Mouse (Mus musculus) embryonic facial prominence, embryonic 15.5 days (tissue): ENCODE data around the gene Atf1. TPM values are rescaled to one million over a fixed set of nuclear protein-coding genes. Genes with fewer than 3 reads are reported as not detected.

Experiments used
- ATAC-seq: fragments of 200-750 bp; cut with Nextera tagmentation; 2 replicates; pipeline ENCODE4 v1.8.0; 2017; ENCODE audit warnings: low read depth, moderate TSS enrichment; ENCODE audit not compliant: insufficient number of reproducible peaks, low FRiP score, low TSS enrichment
- H3K27ac ChIP-seq: fragments of 300-500 bp; sonication (generic); replicated peaks from 2 replicates; pipeline ENCODE4 v1.5.1; 2015; ENCODE audit warnings: mild to moderate bottlenecking, inconsistent platforms
- H3K27me3 ChIP-seq: fragments of 300-500 bp; sonication (generic); 2 replicates; pipeline ENCODE4 v1.6.1; 2015; ENCODE audit warnings: inconsistent platforms
- H3K36me3 ChIP-seq: fragments of 300-500 bp; sonication (generic); 2 replicates; pipeline ENCODE4 v1.6.1; 2015; ENCODE audit warnings: mild to moderate bottlenecking, inconsistent platforms
- H3K4me1 ChIP-seq: fragments of 300-500 bp; sonication (generic); 2 replicates; pipeline ENCODE4 v1.6.1; 2015; ENCODE audit warnings: inconsistent platforms
- H3K4me2 ChIP-seq: fragments of 300-500 bp; sonication (generic); replicated peaks from 2 replicates; pipeline ENCODE4 v1.6.1; 2015; ENCODE audit warnings: mild to moderate bottlenecking, inconsistent platforms
- H3K4me3 ChIP-seq: fragments of 300-500 bp; sonication (generic); replicated peaks from 2 replicates; pipeline ENCODE4 v1.5.1; 2015; ENCODE audit warnings: mild to moderate bottlenecking, inconsistent platforms
- H3K9ac ChIP-seq: fragments of 300-500 bp; sonication (generic); 2 replicates; pipeline ENCODE4 v1.6.1; 2015; ENCODE audit warnings: inconsistent platforms
- H3K9me3 ChIP-seq: fragments of 300-500 bp; sonication (generic); replicated peaks from 2 replicates; pipeline ENCODE4 v1.6.1; 2016; ENCODE audit warnings: inconsistent platforms
- WGBS: fragments of 180-500 bp; shearing (Covaris S2); methylation state at CpG from one replicate; pipeline ENCODE4 v1.1.7; 2015; 5-methylcytosine and 5-hydroxymethylcytosine counted together
- polyA plus RNA-seq: library from polyadenylated mRNA; unstranded; fragments of >200 nt; fragmentation: Nextera tagmentation; extraction: Ambion mirVana; gene quantifications from 2 replicates; pipeline ENCODE4 v1.2.1, GENCODE M21; 2015

Gene Atf1
- 43.9 and 46.2 TPM in 2 replicates for polyA plus RNA-seq

DNA sequence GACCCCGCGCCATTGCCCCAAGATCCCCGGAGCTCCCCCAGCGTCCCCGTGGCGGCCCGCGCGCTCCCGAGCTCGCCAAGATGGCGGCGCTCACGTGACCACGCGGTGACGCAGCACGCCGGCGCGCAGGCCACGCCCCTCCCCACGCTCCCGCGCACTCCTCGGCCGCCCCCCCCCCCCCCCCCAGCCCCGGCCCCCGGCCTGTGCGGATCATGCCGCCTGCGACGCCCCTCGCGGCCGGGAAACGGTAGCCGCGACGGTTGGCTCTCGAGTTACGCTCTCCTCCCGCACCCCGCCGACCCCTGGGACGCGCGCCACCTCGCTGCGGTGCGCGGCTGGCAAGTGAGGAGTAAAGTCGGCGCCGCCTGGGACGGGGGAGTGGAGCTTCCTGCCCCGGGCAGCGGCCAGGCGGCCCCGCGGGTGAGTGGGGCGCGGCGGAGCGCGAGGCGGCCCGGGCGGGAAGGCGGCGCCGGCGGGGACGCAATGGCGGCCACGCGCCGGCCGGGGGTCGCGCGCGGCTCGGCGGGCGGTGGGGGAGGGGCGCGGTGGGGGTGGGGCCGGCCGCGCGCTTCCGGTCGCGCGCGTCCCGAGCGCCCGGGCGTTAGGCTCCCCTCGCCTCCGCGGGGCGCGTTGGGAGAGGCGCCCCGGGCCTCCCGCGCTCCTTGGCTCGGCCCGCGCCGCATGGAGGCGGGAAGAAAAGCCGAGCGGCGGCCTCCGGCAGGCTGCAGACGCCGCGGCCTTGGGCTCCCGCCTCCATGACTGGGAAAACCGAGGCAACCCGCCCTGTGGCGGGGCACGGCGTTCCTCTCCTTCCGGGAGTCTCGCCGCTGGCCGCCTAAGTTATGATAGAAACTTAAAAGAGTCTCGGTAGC lies at the start of gene Atf1:
Gene Atf1, plus strand, starts transcription at position 157 of the 872 bp plus-strand sequence.
- Histone ChIP-seq H3K27me3 (no peaks in the 10 kb centered on the region), H3K9ac (peak within 1 kb of the TSS; percentile 98), H3K36me3 (peaks cover 7% of the 10 kb centered on the region), H3K4me1 (peaks cover 17% of the 10 kb centered on the region), H3K27ac (peak within 1 kb of the TSS; percentile 100), H3K4me2 (peak within 1 kb of the TSS; percentile 66), H3K4me3 (peak within 1 kb of the TSS; percentile 83), H3K9me3 (peaks cover 5% of the 10 kb centered on the region; the same call in 1 of the 2 replicates)
- WGBS = under 1% methylated on average over 64 of the region's 133 CpGs
- peak; percentile 85 for ATAC-seq

DNA sequence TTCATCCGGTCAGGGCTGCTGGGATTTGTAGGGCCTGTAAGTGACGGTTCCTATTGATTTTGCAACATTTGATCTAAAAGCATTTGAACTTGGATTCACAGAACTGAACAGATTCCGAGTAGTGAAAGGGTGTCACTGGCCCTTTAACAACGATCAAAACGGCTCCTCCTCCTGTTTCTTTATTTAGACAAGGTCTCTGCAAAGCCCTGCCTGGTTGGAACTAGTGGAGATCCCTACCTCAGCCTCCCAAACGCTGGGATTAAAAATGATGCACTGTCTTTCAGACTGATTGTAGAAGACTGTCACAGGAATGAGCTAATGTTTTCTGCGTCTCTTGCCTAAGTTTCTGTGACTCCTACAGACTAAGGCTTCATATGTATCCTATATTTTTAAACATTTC lies 49.1 kb upstream of the Atf1 start:
- Histone ChIP-seq H3K27me3 (no peaks in the 10 kb centered on the region), H3K4me1 (no peaks in the 10 kb centered on the region), H3K9ac (no peak overlapping the region), H3K9me3 (no peaks in the 10 kb centered on the region), H3K36me3 (peaks cover 61% of the 10 kb centered on the region), H3K4me2 (no peak overlapping the region), H3K27ac (no peak overlapping the region), H3K4me3 (no peak overlapping the region)
- WGBS = 61% methylated on average over 7 of the region's 7 CpGs
- ATAC-seq = no peak

DNA sequence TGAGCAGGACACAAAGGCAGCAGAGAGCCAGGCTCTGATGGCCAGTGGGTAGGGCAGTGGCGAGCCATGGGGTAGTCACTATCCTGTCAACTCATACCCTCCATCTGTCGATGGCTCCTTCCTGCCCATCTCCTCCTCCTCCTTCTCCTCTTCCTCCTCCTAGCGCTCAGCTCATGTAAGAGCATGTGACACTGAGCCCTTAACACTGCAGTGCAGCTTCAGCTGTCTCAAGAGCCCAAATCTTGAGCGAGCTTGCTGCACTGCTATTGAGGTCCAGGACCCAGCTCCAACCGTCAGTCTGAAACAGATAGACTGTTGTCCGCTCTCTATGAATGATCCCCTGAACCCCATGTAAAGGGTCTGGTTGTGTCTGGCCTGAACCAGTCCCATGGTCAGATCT lies 47.9 kb upstream of the Atf1 start:
- Histone ChIP-seq H3K4me2 (no peak overlapping the region), H3K4me3 (no peak overlapping the region), H3K27ac (no peak overlapping the region), H3K36me3 (peaks cover 63% of the 10 kb centered on the region), H3K9ac (no peak overlapping the region), H3K27me3 (no peaks in the 10 kb centered on the region), H3K4me1 (no peaks in the 10 kb centered on the region), H3K9me3 (no peaks in the 10 kb centered on the region)
- WGBS = 86% methylated on average over 6 of the region's 6 CpGs
- no peak for ATAC-seq

DNA sequence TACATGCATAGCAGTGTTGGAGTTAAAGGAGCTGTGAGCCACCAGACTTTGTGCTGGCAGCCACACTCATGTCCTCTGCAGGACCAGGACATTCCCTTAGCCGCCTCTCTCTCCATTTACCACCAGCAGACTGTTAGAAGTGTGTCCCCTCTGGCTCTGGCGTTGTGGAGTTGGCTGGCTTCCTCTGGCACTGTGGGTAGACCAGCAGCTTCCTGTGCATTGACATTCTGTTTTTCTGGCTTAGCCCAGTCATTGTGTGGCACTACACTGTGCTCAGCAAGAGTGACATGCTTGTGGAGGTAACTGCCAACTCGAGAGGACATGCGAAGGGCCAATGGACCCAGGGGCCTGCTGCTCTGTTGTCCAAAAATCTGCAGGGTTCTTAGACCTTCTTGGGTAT lies 47.4 kb upstream of the Atf1 start:
- H3K36me3 ChIP-seq = peaks cover 62% of the 10 kb centered on the region
- H3K9me3 ChIP-seq = no peaks in the 10 kb centered on the region
- H3K27me3 ChIP-seq = no peaks in the 10 kb centered on the region
- WGBS = 85% methylated on average over 4 of the region's 4 CpGs
- no peak overlapping the region for H3K9ac ChIP-seq
- no peaks in the 10 kb centered on the region for H3K4me1 ChIP-seq
- H3K4me2 ChIP-seq = no peak overlapping the region
- no peak for ATAC-seq
- no peak overlapping the region for H3K4me3 ChIP-seq
- H3K27ac ChIP-seq = no peak overlapping the region

DNA sequence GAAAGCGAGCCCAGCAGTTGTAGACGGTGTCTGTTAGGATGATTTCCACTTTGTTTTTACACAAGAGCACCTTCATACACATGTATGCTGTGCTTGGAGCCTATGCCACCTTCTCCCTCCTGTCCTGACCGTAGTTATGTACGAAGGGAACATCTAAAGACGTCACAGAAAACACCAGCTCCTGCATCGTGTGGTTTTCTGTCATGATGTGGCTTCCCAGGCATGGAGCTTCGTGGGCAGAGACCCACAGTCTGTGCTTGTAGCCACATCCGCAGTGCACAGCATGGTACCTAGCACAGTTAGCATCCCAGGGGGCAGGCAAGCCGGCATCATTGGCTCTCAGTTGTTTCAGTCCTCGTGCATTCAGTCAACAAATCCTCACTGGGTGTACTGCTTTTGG lies 45.8 kb upstream of the Atf1 start:
- Histone ChIP-seq H3K4me3 (no peak overlapping the region), H3K36me3 (peaks cover 69% of the 10 kb centered on the region), H3K9me3 (no peaks in the 10 kb centered on the region), H3K4me1 (no peaks in the 10 kb centered on the region), H3K27me3 (no peaks in the 10 kb centered on the region), H3K9ac (no peak overlapping the region), H3K27ac (no peak overlapping the region), H3K4me2 (no peak overlapping the region)
- no peak for ATAC-seq
- WGBS = 87% methylated on average over 10 of the region's 10 CpGs

DNA sequence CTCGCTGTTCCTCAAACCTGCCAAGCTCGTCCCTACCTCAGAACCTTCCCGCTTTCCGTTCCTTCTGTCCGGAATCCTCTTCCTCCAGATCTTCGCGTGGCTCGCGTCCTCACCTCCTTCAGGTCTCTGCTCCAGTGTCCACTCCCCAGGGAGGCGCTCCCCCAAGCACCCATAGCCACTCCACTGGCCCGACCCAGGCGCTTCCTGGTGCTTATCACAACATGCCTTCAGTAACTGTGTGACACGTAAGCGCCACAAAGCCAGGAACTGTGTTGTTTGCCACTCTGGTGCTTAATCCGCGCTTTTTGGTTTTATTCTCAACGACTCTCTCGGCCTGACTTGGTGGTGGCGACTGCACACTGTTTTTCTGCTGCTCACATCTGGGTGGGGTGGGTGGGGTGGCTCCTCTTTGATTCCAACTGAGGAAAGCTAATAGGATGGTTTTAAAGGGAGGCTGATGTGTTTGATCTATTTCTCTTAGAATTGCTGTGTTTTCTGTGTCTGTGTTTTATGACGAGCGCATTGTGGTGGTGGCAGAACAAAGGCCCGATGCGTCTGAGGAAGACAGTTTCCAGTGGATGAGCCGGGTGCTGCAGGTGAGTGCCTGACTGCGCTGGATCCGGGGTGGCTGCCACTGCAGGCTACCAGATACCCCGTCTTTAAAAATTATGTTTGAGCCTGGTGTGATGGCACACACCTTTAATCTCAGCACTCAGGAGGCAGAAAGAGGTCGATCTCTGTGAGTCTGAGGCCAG lies 44.9 kb upstream of the Atf1 start:
- WGBS = 91% methylated on average over 28 of the region's 28 CpGs
- H3K36me3 ChIP-seq = peaks cover 78% of the 10 kb centered on the region
- ATAC-seq = no peak

DNA sequence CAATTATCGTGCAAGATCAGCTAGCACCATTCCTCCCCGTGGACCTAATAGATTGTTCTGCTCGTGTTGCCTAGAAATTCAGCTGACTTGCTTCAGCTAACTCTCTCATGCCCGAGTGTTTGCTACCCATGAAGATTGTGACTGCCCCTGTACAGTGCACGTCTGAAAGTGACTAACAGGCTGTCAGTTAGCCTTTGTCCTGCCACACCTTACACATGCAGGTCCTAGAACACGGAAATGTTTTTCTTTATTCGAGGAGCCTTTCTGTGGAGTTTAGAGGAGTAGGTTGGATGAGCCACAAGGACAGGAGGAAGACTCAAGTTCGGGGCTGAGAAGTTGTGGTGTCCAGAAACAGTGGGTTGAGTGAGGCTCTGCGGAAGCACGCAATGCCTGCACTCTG lies 44.1 kb upstream of the Atf1 start:
- no peak overlapping the region for H3K27ac ChIP-seq
- no peak overlapping the region for H3K9ac ChIP-seq
- no peak overlapping the region for H3K4me2 ChIP-seq
- H3K36me3 ChIP-seq = peaks cover 77% of the 10 kb centered on the region
- 88% methylated on average over 10 of the region's 10 CpGs for WGBS
- no peak overlapping the region for H3K4me3 ChIP-seq
- no peaks in the 10 kb centered on the region for H3K4me1 ChIP-seq
- no peaks in the 10 kb centered on the region for H3K9me3 ChIP-seq
- no peaks in the 10 kb centered on the region for H3K27me3 ChIP-seq
- ATAC-seq = no peak

More for the DNA sequence above, 44.9 kb upstream of the Atf1 start:
- Histone ChIP-seq H3K9me3 (no peaks in the 10 kb centered on the region), H3K27me3 (no peaks in the 10 kb centered on the region), H3K27ac (no peak overlapping the region), H3K9ac (no peak overlapping the region), H3K4me2 (no peak overlapping the region), H3K4me3 (no peak overlapping the region), H3K4me1 (no peaks in the 10 kb centered on the region)

DNA sequence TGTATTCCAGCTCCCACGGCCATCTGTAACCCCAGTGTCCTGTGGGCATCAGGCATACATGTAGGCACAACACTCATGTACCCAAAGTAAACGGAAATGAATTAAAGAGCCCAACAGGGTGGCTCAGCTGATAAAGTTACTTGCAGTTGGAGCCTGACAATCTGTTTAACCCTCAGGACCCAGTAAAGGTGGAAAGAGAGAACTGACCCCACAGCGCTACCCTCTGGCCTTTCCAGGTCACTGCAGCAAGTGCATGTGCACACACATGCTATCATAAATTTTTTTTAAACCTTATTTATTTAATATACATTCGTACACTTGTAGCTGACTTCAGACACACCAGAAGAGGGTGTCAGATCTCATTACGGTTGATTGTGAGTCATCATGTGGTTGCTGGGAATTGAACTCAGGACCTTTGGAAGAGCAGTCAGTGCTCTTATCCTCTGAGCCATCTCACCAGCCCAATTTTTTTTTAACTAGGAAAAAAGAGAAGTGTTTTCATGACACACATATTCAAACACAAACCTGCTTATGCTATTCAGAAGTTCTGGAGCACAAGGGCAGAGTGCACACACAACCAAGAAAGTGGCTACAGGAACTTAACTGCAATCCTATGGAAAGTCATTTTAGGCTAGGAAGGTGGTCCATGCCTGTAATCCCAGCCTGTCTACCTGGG lies 42.7 kb upstream of the Atf1 start:
- no peak overlapping the region for H3K27ac ChIP-seq
- WGBS = 83% methylated on average over 5 of the region's 5 CpGs
- H3K36me3 ChIP-seq = peaks cover 74% of the 10 kb centered on the region
- H3K9me3 ChIP-seq = no peaks in the 10 kb centered on the region
- no peak overlapping the region for H3K9ac ChIP-seq
- no peak for ATAC-seq
- no peak overlapping the region for H3K4me2 ChIP-seq
- no peaks in the 10 kb centered on the region for H3K27me3 ChIP-seq
- no peaks in the 10 kb centered on the region for H3K4me1 ChIP-seq
- no peak overlapping the region for H3K4me3 ChIP-seq

DNA sequence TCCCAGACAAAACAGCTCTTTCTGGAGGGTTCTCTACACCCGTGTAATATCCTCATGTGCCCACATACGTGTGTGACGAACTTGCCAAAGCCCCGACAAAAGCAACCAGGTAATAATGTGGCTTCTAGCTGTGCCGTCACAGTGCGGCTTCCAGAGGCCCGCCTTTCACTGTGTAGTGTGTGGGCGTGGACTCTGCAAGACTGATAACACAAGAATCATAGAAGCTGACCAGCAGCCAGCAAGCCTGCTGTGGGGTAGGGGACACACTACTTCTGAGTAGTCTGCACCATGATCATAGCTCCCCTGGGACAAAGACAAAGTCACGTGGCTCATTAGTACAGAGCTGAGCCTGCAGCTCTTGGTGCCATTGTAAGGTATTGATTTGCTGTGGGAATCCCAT lies 41.4 kb upstream of the Atf1 start:
- H3K4me2 ChIP-seq = no peak overlapping the region
- WGBS = 91% methylated on average over 9 of the region's 9 CpGs
- no peaks in the 10 kb centered on the region for H3K4me1 ChIP-seq
- H3K4me3 ChIP-seq = no peak overlapping the region
- no peak overlapping the region for H3K27ac ChIP-seq
- no peaks in the 10 kb centered on the region for H3K27me3 ChIP-seq
- H3K9ac ChIP-seq = no peak overlapping the region
- H3K36me3 ChIP-seq = peaks cover 73% of the 10 kb centered on the region
- H3K9me3 ChIP-seq = no peaks in the 10 kb centered on the region
- no peak for ATAC-seq

DNA sequence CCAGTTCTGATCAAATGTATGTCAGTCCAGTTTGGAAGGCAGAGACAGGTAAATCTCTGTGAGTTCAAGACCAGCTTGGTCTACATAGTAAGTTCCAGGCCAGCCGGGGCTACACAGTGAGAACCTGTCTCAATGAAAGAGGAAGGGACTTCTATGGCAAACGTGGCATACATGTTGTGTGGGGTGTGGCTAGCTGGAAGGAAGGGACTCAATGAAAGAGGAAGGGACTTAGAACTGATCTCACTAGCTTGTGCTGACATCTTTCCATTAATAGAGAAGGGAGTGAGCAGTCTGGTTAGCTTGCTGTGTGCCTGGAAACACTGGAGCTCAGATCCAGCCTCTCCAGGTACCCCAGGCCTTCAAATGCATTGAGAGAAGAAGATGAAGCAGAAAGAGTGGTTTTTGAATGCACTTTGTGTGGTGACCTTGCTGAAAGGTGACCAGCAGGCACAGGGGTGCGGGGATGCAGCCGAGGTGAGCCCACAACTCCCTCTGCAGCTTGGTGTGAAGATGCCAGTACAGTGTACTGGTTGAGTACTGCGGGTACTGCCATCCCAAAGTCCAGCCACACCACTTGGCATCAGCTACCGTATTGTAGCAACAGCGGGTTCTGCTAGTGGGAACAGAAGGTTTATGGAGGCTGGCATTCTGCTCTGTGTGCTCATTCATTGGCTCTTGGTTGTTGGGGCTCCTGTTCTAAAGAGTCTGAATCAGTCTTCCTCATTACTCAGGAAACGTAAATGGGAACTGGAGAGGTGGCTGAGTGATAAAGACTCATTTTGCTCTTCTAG lies 40.5 kb upstream of the Atf1 start:
- no peak overlapping the region for H3K9ac ChIP-seq
- H3K4me1 ChIP-seq = no peaks in the 10 kb centered on the region
- H3K4me2 ChIP-seq = no peak overlapping the region
- no peaks in the 10 kb centered on the region for H3K27me3 ChIP-seq
- H3K9me3 ChIP-seq = no peaks in the 10 kb centered on the region
- WGBS = 93% methylated on average over 8 of the region's 8 CpGs
- H3K4me3 ChIP-seq = no peak overlapping the region
- no peak overlapping the region for H3K27ac ChIP-seq
- ATAC-seq = no peak
- H3K36me3 ChIP-seq = peaks cover 76% of the 10 kb centered on the region
